13 mouse cellular contexts compared by ENCODE assay signal in the genomic region with DNA sequence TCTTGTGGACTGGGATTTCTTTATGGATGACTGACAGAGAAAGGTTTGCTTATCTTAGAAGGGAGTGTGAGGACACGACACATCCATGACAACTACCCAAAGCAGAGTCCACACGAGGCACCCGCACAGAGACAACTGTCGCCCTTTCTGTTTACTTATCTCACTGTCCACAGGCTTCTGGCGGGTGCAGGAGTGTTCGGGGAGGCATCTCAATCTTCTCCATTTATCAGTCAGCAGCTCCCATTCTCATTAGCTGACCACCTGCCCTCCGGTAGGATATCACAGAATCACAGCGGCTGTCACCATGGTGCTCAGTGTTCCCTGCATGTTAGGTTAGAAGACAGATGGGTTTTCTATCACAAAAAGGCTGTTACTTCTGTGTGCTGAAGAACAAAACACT. TPM values are rescaled to one million over a fixed set of nuclear protein-coding genes. Genes with fewer than 3 reads are reported as not detected.
A peak's percentile ranks its signal among the peaks of the same experiment; 100 is the strongest.
DNase-seq lines count a peak whose midpoint lies in the region; ATAC-seq and TF ChIP-seq lines count a peak whose summit lies in the region.
"Had no signal": no experiment of that assay in that cellular context is flagged by ENCODE, and none has a peak within 500 bp of the region (broad histone marks: within the 10 kb centered on the region; RNA-seq: fewer than 3 reads in every experiment).

No protein-coding gene starts in this region.

- H3K4me3 ChIP-seq in midbrain, embryonic 11.5 days (ENCODE audit: low read depth, low read length) = no peak overlapping the region
- no peak overlapping the region for H3K4me3 ChIP-seq in midbrain, embryonic 14.5 days (replicated peaks; ENCODE audit: low read depth, low read length)
- no peak overlapping the region for H3K4me3 ChIP-seq in lung, postnatal 0 days (ENCODE audit: low read depth, low read length)
- H3K4me3 ChIP-seq: neural tube, embryonic 13.5 days had no signal

- DNase-seq in adrenal gland, postnatal 14 days = peak; percentile 8
- DNase-seq in adrenal gland, adult 2 months = no peak
- DNase-seq in midbrain, embryonic 11.5 days (ENCODE audit: low spot score, missing footprints) = no peak
- DNase-seq in midbrain, embryonic 14.5 days = no peak
- peak; percentile 28 to 47 for DNase-seq in layer of hippocampus, postnatal 14 days (ENCODE audit: low spot score in 2 of 2)
- DNase-seq in MN1 (ENCODE audit: low spot score) = no peak
- no peak for DNase-seq in lung, postnatal 0 days (ENCODE audit: low spot score)
- no peak for DNase-seq in gastrocnemius, postnatal 25 days
- DNase-seq: heart, postnatal 10 days; kidney, adult 18-20 months; lung, embryonic 14.5 days; thymus, adult 18-20 months had no signal

- H3K4me1 ChIP-seq in midbrain, embryonic 11.5 days (ENCODE audit: control insufficient read depth, insufficient read depth, low read length) = no peaks in the 10 kb centered on the region
- no peaks in the 10 kb centered on the region for H3K4me1 ChIP-seq in midbrain, embryonic 14.5 days (ENCODE audit: control insufficient read depth, insufficient read depth, low read length)
- no peaks in the 10 kb centered on the region for H3K4me1 ChIP-seq in lung, postnatal 0 days (ENCODE audit: insufficient read depth, low read depth, low read length)
- H3K4me1 ChIP-seq: neural tube, embryonic 13.5 days had no signal

- no peaks in the 10 kb centered on the region for H3K9me3 ChIP-seq in midbrain, embryonic 11.5 days (ENCODE audit: control insufficient read depth, low read length)
- H3K9me3 ChIP-seq in midbrain, embryonic 14.5 days (ENCODE audit: control insufficient read depth, low read length) = no peaks in the 10 kb centered on the region
- no peaks in the 10 kb centered on the region for H3K9me3 ChIP-seq in lung, postnatal 0 days (ENCODE audit: low read length)
- H3K9me3 ChIP-seq: neural tube, embryonic 13.5 days had no signal

- no peak for TF ChIP-seq CTCF in lung, postnatal 0 days (IDR thresholded peaks at IDR 0.05)

- WGBS in midbrain, embryonic 11.5 days = 80% methylated on average over 8 of the region's 8 CpGs
- 72% methylated on average over 8 of the region's 8 CpGs for WGBS in midbrain, embryonic 14.5 days
- WGBS in lung, postnatal 0 days = 32% methylated on average over 8 of the region's 8 CpGs

- H3K27me3 ChIP-seq in midbrain, embryonic 11.5 days (ENCODE audit: control insufficient read depth, insufficient read depth, low read length) = no peaks in the 10 kb centered on the region
- H3K27me3 ChIP-seq in midbrain, embryonic 14.5 days (ENCODE audit: control insufficient read depth, insufficient read depth, low read length) = no peaks in the 10 kb centered on the region
- H3K27me3 ChIP-seq in lung, postnatal 0 days (replicated peaks; ENCODE audit: insufficient read depth, low read length) = no peaks in the 10 kb centered on the region
- H3K27me3 ChIP-seq: neural tube, embryonic 13.5 days had no signal

- H3K4me2 ChIP-seq in midbrain, embryonic 11.5 days = no peak overlapping the region
- no peak overlapping the region for H3K4me2 ChIP-seq in midbrain, embryonic 14.5 days (ENCODE audit: low read length)
- no peak overlapping the region for H3K4me2 ChIP-seq in lung, postnatal 0 days (replicated peaks; ENCODE audit: low read depth, low read length)
- H3K4me2 ChIP-seq: lung, embryonic 14.5 days; neural tube, embryonic 13.5 days had no signal

- no peak overlapping the region for H3K9ac ChIP-seq in midbrain, embryonic 11.5 days (ENCODE audit: low read length)
- H3K9ac ChIP-seq in midbrain, embryonic 14.5 days (replicated peaks; ENCODE audit: low read length) = no peak overlapping the region
- H3K9ac ChIP-seq in lung, postnatal 0 days (replicated peaks; ENCODE audit: low read depth) = no peak overlapping the region
- H3K9ac ChIP-seq: lung, embryonic 14.5 days; neural tube, embryonic 13.5 days had no signal

- TF ChIP-seq EP300 in lung, postnatal 0 days (IDR thresholded peaks at IDR 0.05) = no peak

- no peak overlapping the region for H3K27ac ChIP-seq in midbrain, embryonic 11.5 days (ENCODE audit: low read depth, low read length)
- H3K27ac ChIP-seq in midbrain, embryonic 14.5 days (replicated peaks; ENCODE audit: low read depth, low read length) = no peak overlapping the region
- H3K27ac ChIP-seq in lung, postnatal 0 days (ENCODE audit: low read length) = no peak overlapping the region
- H3K27ac ChIP-seq: neural tube, embryonic 13.5 days had no signal

- H3K36me3 ChIP-seq in midbrain, embryonic 11.5 days (ENCODE audit: control insufficient read depth, insufficient read depth, low read length) = no peaks in the 10 kb centered on the region
- H3K36me3 ChIP-seq in midbrain, embryonic 14.5 days (ENCODE audit: control insufficient read depth, insufficient read depth, low read length) = no peaks in the 10 kb centered on the region
- H3K36me3 ChIP-seq in lung, postnatal 0 days (ENCODE audit: insufficient read depth, low read length) = no peaks in the 10 kb centered on the region
- H3K36me3 ChIP-seq: neural tube, embryonic 13.5 days had no signal

- ATAC-seq in midbrain, embryonic 11.5 days (ENCODE audit: low FRiP score) = 0 out of 2 replicates have a peak, but pooled peaks have one; percentile 44
- ATAC-seq in midbrain, embryonic 14.5 days (ENCODE audit: low FRiP score, low TSS enrichment) = no peak
- no peak for ATAC-seq in lung, postnatal 0 days

RNA-seq across cellular contexts. Expression of a gene that starts 31.1 kb away (rescaled TPM):
- total RNA-seq in adrenal gland, postnatal 14 days (2021) = 131 and 148 TPM in 2 replicates
- 100 to 1,000 TPM; 138 to 145 TPM for total RNA-seq in adrenal gland, adult 2 months (2021)
- 31.6 and 32.0 TPM in 2 replicates for polyA plus RNA-seq in adrenal gland, adult 2 months (2012; rRNA removed)
- 469 and 472 TPM in 2 replicates for polyA plus RNA-seq in midbrain, embryonic 11.5 days (2014; fragmentation: Nextera tagmentation; extraction: Ambion mirVana)
- 771 and 783 TPM in 2 replicates for polyA plus RNA-seq in midbrain, embryonic 14.5 days (2014; fragmentation: Nextera tagmentation; extraction: Ambion mirVana)
- total RNA-seq in layer of hippocampus, postnatal 14 days (2021) = 100 to 1,000 TPM; 665 to 704 TPM
- 104 and 105 TPM in 2 replicates for polyA plus RNA-seq in lung, postnatal 0 days (2015; fragmentation: Nextera tagmentation; extraction: Ambion mirVana)
- total RNA-seq in gastrocnemius, postnatal 25 days (2021) = 10 to 100 TPM; 25.2 to 31.5 TPM

Comparison
In these comparisons a context has a peak if more than half of its experiments do, and no peak if none do; other contexts are left out.
1. DNase-seq: peak in adrenal gland, postnatal 14 days (single experiment) and layer of hippocampus, postnatal 14 days (2 of 2); none in adrenal gland, adult 2 months (single experiment), midbrain, embryonic 11.5 days (single experiment), midbrain, embryonic 14.5 days (single experiment), MN1 (single experiment), lung, postnatal 0 days (single experiment) and gastrocnemius, postnatal 25 days (single experiment).